Mouse (Mus musculus) bone marrow, adult 2 months (tissue): ENCODE data around the gene Dbp. TPM values are rescaled to one million over a fixed set of nuclear protein-coding genes. Genes with fewer than 3 reads are reported as not detected.

Experiments
- H3K27ac ChIP-seq: fragments of 200-500 bp; 2 replicates; pipeline ENCODE4 v1.5.1; 2012; ENCODE audit warnings: low read depth, mild to moderate bottlenecking, control low read depth, inconsistent platforms, low read length; ENCODE audit not compliant: control insufficient read depth, poor library complexity, insufficient read depth
- H3K4me1 ChIP-seq: fragments of 200-500 bp; 2 replicates; pipeline ENCODE4 v1.6.1; 2011; ENCODE audit warnings: low read length; ENCODE audit not compliant: control insufficient read depth, insufficient read depth
- H3K4me3 ChIP-seq: fragments of 200-500 bp; replicated peaks from 2 replicates; pipeline ENCODE3; 2011; ENCODE audit warnings: mild to moderate bottlenecking, low read depth, low read length, control low read depth; ENCODE audit not compliant: control insufficient read depth
- CTCF ChIP-seq: fragments of 200-500 bp; IDR thresholded peaks from 2 replicates; pipeline ENCODE4 v1.5.1; 2011; ENCODE audit warnings: low read length, control low read depth; ENCODE audit not compliant: control insufficient read depth, insufficient read depth
- POLR2A ChIP-seq: fragments of 200-500 bp; IDR thresholded peaks from 2 replicates; pipeline ENCODE4 v1.6.1; 2011; ENCODE audit warnings: low read depth, mild to moderate bottlenecking, control low read depth, low read length, borderline replicate concordance; ENCODE audit not compliant: control insufficient read depth
- WGBS: fragments of 180-500 bp; shearing (Covaris S2); methylation state at CpG from one replicate; pipeline ENCODE4 v1.1.7; 2018; 5-methylcytosine and 5-hydroxymethylcytosine counted together
- polyA plus RNA-seq: library from polyadenylated mRNA; stranded (reverse); fragments of >200 nt; gene quantifications from 2 replicates; pipeline ENCODE4 v1.2.4, GENCODE M21; 2011; ENCODE audit warnings: low replicate concordance; ENCODE audit not compliant: missing spikeins, insufficient read depth, insufficient read length

The Dbp gene
- polyA plus RNA-seq, 1 experiment, result 19.3 TPM

GRCm38 (mm10) chr7:45677627-45678295 lies 27.1 kb upstream of the Dbp start:
- Histone ChIP-seq H3K4me1 (peaks cover 4% of the 10 kb centered on the region; the same call in 1 of the 2 replicates), H3K27ac (no peak overlapping the region), H3K4me3 (no peak overlapping the region)
- WGBS, result 75% methylated on average over 7 of the region's 7 CpGs
- no peak for TF ChIP-seq CTCF
- no peak for TF ChIP-seq POLR2A

- TF ChIP-seq POLR2A, result no peak
- TF ChIP-seq CTCF, result no peak
- H3K4me1 ChIP-seq, result peaks cover 4% of the 10 kb centered on the region; the same call in 1 of the 2 replicates
- WGBS, result 81% methylated on average over 14 of the region's 14 CpGs
- no peak overlapping the region for H3K27ac ChIP-seq
- no peak overlapping the region for H3K4me3 ChIP-seq
Measured at GRCm38 (mm10) chr7:45678513-45678912, 26.4 kb upstream of the Dbp start.

- 79% methylated on average over 14 of the region's 14 CpGs for WGBS
- Histone ChIP-seq H3K4me1 (peaks cover 4% of the 10 kb centered on the region; the same call in 1 of the 2 replicates), H3K4me3 (no peak overlapping the region), H3K27ac (no peak overlapping the region)
- TF ChIP-seq CTCF (no peak), POLR2A (no peak)
Measured at GRCm38 (mm10) chr7:45679966-45680621, 24.8 kb upstream of the Dbp start.

DNA sequence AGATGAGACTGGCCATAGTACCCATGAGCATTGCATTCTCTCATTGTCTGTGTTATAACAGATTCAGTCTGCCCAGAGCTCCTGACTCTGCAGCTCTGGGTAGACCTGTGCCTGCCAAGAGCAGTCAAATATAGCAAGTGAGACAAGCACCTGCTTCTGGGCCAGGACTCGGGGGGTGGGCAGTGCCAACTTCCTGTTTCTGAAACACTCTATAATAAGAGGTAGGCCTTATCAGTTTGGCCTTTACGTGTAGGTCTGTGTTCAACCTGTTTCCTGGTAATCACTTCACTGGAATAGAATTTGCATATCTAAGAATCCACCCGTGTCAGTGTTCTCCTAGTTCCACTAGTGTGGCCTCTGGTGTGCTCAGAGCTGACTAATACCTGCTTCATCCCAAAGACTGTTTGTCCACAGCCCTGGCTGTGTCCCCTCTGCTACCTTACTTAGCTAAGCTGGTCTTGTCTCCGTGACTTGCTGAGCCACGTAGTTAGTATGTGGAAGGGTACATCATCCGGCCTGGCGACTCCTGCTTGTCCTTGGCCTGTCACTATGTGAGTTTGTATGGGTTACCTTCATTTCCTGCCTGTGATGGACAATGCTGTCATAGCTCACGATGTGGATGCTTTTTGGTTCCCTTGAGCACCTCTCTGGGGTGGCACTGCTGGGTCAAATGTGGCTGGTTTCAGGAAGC lies 23.7 kb upstream of the Dbp start:
- peak overlapping the region; percentile 31 for H3K27ac ChIP-seq
- no peak overlapping the region for H3K4me3 ChIP-seq
- peaks cover 4% of the 10 kb centered on the region; the same call in 1 of the 2 replicates for H3K4me1 ChIP-seq
- 30% methylated on average over 8 of the region's 8 CpGs for WGBS
- TF ChIP-seq POLR2A (no peak), CTCF (no peak)

- peak; percentile 95 for TF ChIP-seq CTCF
- no peak for TF ChIP-seq POLR2A
- Histone ChIP-seq H3K27ac (0 out of 2 replicates have a peak overlapping the region, but pooled peaks have one; percentile 5), H3K4me3 (no peak overlapping the region), H3K4me1 (peaks cover 4% of the 10 kb centered on the region; the same call in 1 of the 2 replicates)
- 42% methylated on average over 14 of the region's 14 CpGs for whole genome bisulfite sequencing
Measured at GRCm38 (mm10) chr7:45682144-45683126, 22.5 kb upstream of the Dbp start.

- peaks cover 4% of the 10 kb centered on the region; the same call in 1 of the 2 replicates for H3K4me1 ChIP-seq
- 83% methylated on average over 7 of the region's 7 CpGs for WGBS
- no peak within 1 kb of the TSS for H3K4me3 ChIP-seq
- H3K27ac ChIP-seq, result no peak within 1 kb of the TSS
- TF ChIP-seq POLR2A (no peak), CTCF (no peak)
Measured at GRCm38 (mm10) chr7:45683396-45684050, 21.4 kb upstream of the Dbp start, which contains the start of gene Ntn5. Gene Ntn5 (plus strand): TSS chr7:45684022.

GRCm38 (mm10) chr7:45685811-45686210 lies 19.1 kb upstream of the Dbp start:
- 81% methylated on average over 10 of the region's 10 CpGs for WGBS
- Histone ChIP-seq H3K27ac (no peak overlapping the region), H3K4me3 (no peak overlapping the region), H3K4me1 (peaks cover 4% of the 10 kb centered on the region; the same call in 1 of the 2 replicates)
- no peak for TF ChIP-seq POLR2A
- TF ChIP-seq CTCF, result no peak

DNA sequence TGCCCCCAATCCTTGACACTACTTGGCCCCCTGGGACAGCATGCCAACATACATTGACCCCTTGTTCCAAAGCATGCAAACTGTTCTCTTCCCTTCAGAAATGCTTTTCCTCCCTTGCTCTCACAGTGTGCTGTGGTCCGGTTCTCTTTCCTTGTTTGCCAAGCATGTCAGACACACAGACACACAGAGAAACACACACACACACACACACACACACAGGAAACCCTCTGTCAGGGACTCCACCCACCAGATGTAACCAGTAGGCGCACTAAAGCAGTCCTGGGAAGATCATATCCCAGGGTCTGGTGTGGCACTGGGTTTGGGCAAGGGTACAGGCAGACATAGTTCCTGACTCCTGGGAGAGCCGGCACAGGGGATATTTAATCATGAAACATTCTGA lies 18.0 kb upstream of the Dbp start:
- TF ChIP-seq CTCF, result no peak
- no peak for TF ChIP-seq POLR2A
- 53% methylated on average over 3 of the region's 3 CpGs for WGBS
- H3K4me3 ChIP-seq, result no peak overlapping the region
- no peaks in the 10 kb centered on the region; the same call in 1 of the 2 replicates for H3K4me1 ChIP-seq
- no peak overlapping the region for H3K27ac ChIP-seq
